Mouse (Mus musculus) embryonic facial prominence, embryonic 12.5 days (tissue): ENCODE data around the gene Hdac1. TPM values are rescaled to one million over a fixed set of nuclear protein-coding genes. Genes with fewer than 3 reads are reported as not detected.
A peak's percentile ranks its signal among the peaks of the same experiment; 100 is the strongest.

Experiments used
- ATAC-seq: fragments of 200-750 bp; cut with Nextera tagmentation; 2 replicates; pipeline ENCODE4 v1.8.0; 2017; ENCODE audit not compliant: insufficient number of reproducible peaks, insufficient read depth, low FRiP score, low TSS enrichment
- H3K27ac ChIP-seq: fragments of 300-500 bp; sonication (generic); 2 replicates; pipeline ENCODE4 v1.5.1; 2016; ENCODE audit warnings: mild to moderate bottlenecking
- H3K27me3 ChIP-seq: fragments of 300-500 bp; sonication (generic); 2 replicates; pipeline ENCODE4 v1.6.1; 2016; ENCODE audit warnings: mild to moderate bottlenecking, moderate library complexity
- H3K36me3 ChIP-seq: fragments of 300-500 bp; sonication (generic); 2 replicates; pipeline ENCODE4 v1.6.1; 2016; ENCODE audit warnings: mild to moderate bottlenecking
- H3K4me1 ChIP-seq: fragments of 300-500 bp; sonication (generic); 2 replicates; pipeline ENCODE4 v1.6.1; 2016
- H3K4me2 ChIP-seq: fragments of 300-500 bp; sonication (generic); replicated peaks from 2 replicates; pipeline ENCODE4 v1.6.1; 2016; ENCODE audit warnings: mild to moderate bottlenecking, moderate library complexity
- H3K4me3 ChIP-seq: fragments of 300-500 bp; sonication (generic); 2 replicates; pipeline ENCODE4 v1.5.1; 2016; ENCODE audit warnings: mild to moderate bottlenecking
- H3K9ac ChIP-seq: fragments of 300-500 bp; sonication (generic); 2 replicates; pipeline ENCODE4 v1.6.1; 2016; ENCODE audit warnings: mild to moderate bottlenecking, moderate library complexity
- H3K9me3 ChIP-seq: fragments of 300-500 bp; sonication (generic); 2 replicates; pipeline ENCODE4 v1.6.1; 2016; ENCODE audit warnings: mild to moderate bottlenecking, moderate library complexity
- WGBS: fragments of 180-500 bp; shearing (Covaris S2); methylation state at CpG from one replicate; pipeline ENCODE4 v1.1.7; 2016; 5-methylcytosine and 5-hydroxymethylcytosine counted together
- microRNA-seq: library from miRNA; unstranded; fragments of <30 nt; microRNA quantifications from one replicate; pipeline ENCODE4, GENCODE M21; 2017
- polyA plus RNA-seq: library from polyadenylated mRNA; unstranded; fragments of >200 nt; fragmentation: Nextera tagmentation; extraction: Ambion mirVana; gene quantifications from 2 replicates; pipeline ENCODE4 v1.2.1, GENCODE M21; 2016

The Hdac1 gene
- polyA plus RNA-seq, 1 experiment from 2014 or later = 246 TPM

DNA sequence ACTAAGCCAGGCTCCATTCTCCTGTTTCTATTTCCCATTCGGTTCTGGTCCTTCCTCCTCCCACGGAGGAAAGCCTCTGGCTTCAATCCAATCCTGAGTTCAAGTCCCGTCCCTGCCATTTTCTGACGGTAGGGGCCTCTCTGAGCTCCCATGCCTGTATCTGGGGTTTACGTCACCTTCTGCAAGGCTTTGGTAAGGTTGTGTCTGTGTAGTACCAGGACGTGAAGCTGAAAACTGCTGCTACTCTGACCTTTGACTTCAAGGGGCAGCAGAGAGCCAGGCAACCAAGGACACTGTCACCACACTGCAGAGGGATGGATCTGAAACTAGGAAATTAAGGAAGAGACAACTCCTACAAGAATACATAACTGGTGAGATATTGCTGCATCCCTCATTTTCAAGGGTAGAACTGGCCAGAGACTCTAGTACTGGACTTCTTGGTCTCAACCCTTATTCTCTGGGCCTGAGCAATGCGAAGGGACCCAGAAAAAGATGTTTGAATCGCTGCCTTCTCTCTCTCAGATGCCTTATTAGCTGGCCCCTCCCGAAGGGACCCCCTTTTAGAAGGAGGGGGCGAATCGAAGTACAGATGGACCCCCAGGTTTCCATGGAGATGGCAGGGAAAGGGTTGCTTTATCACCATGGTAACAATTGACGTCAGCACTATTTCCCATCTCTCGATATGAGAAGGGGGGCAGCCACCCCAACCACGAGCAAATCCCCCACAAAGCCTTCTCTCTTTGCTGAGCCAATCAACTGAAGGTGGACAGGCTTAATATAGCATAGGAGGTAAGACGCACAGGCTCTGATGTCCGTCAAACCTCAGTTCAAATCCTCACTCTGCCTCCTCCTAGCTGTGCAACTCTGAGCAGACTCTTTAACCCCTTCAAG is 46.6 kb downstream of the Hdac1 start:
- Histone ChIP-seq H3K9me3 (no peaks in the 10 kb centered on the region), H3K9ac (no peak overlapping the region), H3K4me1 (peaks cover 23% of the 10 kb centered on the region), H3K27ac (no peak overlapping the region), H3K4me3 (no peak overlapping the region), H3K27me3 (peaks cover 18% of the 10 kb centered on the region), H3K36me3 (no peaks in the 10 kb centered on the region), H3K4me2 (peak overlapping the region; percentile 2; the same call in 1 of the 2 replicates)
- WGBS = 35% methylated on average over 16 of the region's 16 CpGs
- ATAC-seq = no peak

DNA sequence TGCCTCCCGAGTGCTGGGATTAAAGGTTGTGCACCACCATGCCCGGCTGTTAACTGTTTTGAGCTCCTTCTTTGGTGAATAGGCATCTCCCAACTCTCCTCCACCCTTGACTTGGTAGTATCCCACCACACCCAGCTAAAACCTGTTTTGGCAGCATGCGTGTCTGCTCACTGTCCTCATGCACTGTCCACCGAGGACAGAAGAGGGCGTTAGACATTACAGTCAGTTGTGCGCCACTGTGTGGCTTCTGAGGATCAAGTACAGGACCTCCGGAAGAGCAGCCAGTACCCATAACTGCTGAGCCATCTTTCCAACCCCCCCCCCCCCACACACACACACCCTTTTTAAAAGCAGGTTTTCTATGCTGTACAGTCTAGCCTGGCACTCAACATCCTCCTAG is 47.8 kb downstream of the Hdac1 start:
- Histone ChIP-seq H3K9me3 (no peaks in the 10 kb centered on the region), H3K36me3 (no peaks in the 10 kb centered on the region), H3K9ac (no peak overlapping the region), H3K4me1 (peaks cover 26% of the 10 kb centered on the region), H3K4me2 (no peak overlapping the region), H3K27me3 (peaks cover 30% of the 10 kb centered on the region), H3K27ac (no peak overlapping the region), H3K4me3 (no peak overlapping the region)
- WGBS = 66% methylated on average over 7 of the region's 7 CpGs
- no peak for ATAC-seq

- no peak within 1 kb of the TSS for H3K27ac ChIP-seq
- H3K9me3 ChIP-seq = no peaks in the 10 kb centered on the region
- peaks cover 30% of the 10 kb centered on the region for H3K27me3 ChIP-seq
- peaks cover 29% of the 10 kb centered on the region for H3K36me3 ChIP-seq
- no peak; the same call in 1 of the 2 replicates for ATAC-seq
- H3K9ac ChIP-seq = peak within 1 kb of the TSS; percentile 31; the same call in 1 of the 2 replicates
- H3K4me2 ChIP-seq = peak within 1 kb of the TSS; percentile 62
- peak within 1 kb of the TSS; percentile 30 for H3K4me3 ChIP-seq
- peaks cover 17% of the 10 kb centered on the region for H3K4me1 ChIP-seq
- 3% methylated on average over 69 of the region's 70 CpGs for WGBS
Observed at GRCm38 (mm10) chr4:129490972-129491880, 51.3 kb downstream of the Hdac1 start, which contains the start of the genes Tssk3 and Fam229a. Tssk3 (minus strand) TSS chr4:129491022. Fam229a (plus strand) TSS chr4:129491190.

DNA sequence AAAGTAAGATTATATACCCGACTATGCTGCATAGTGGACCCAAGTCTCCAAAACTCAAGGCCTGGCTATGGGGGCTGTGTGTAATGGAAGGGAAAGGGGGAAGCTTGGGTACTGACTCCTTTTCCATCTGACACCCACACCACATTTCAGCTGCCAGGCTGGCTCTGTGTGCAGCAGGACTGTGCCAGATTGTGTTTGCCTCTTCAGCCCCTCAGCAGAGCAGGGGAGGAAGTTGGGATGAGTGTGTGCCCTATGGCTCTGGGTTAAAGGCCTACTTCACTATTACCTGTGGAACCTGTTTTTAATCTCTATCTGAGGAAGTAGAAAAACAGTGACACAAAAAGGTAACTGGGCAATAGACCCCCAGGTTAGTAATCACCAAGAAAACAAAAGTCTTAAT is 61.4 kb downstream of the Hdac1 start:
- ATAC-seq = no peak
- 79% methylated on average over 1 of the region's 1 CpGs for WGBS
- H3K9ac ChIP-seq = no peak overlapping the region
- H3K4me2 ChIP-seq = no peak overlapping the region
- H3K4me1 ChIP-seq = no peaks in the 10 kb centered on the region
- H3K27ac ChIP-seq = no peak overlapping the region
- H3K27me3 ChIP-seq = no peaks in the 10 kb centered on the region
- H3K4me3 ChIP-seq = no peak overlapping the region
- no peaks in the 10 kb centered on the region for H3K9me3 ChIP-seq
- peaks cover 79% of the 10 kb centered on the region for H3K36me3 ChIP-seq

DNA sequence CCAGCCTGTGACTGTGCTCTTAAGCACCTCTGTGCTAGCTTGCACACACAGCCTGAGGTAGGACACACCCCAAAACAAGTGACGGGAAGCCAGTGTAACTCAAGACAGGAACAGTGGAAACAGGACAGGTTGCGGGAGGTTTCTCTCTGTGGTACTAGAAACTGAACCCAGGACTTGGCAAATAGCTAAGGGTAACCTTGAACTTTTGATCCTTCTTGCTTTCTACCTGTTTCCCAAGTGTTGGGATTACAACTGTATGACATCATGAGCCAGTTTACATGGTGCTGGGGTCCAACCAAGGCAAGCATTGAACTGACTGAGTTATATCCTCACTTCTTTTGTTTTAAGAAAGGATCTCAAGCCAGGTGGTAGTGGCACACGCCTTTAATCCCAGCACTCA is 62.6 kb downstream of the Hdac1 start:
- no peak overlapping the region for H3K27ac ChIP-seq
- H3K4me2 ChIP-seq = no peak overlapping the region
- no peak for ATAC-seq
- 92% methylated on average over 3 of the region's 3 CpGs for WGBS
- peaks cover 76% of the 10 kb centered on the region for H3K36me3 ChIP-seq
- H3K4me3 ChIP-seq = no peak overlapping the region
- no peak overlapping the region for H3K9ac ChIP-seq
- no peaks in the 10 kb centered on the region for H3K27me3 ChIP-seq
- H3K9me3 ChIP-seq = no peaks in the 10 kb centered on the region
- H3K4me1 ChIP-seq = no peaks in the 10 kb centered on the region

DNA sequence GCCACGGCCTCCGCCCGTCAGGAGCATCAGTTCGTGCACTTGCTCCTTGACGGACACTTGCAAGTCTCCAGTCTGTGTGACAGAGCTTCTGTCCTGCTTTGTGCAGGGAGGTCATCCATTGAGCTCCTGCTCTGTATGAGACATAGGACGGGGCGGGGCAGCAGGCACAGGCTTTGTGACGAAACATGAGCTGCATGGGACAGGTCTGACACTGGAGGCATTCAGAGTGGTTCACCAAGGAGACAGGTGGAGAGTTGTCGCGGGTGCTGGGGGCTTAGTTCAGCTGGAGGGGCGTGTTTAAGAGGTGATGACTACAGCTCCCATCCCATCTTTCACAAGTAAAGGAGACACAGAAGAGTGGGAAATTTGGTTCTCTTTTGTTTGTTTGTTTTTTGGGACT is 66.5 kb downstream of the Hdac1 start:
- 87% methylated on average over 11 of the region's 11 CpGs for WGBS
- ATAC-seq = no peak
- no peak overlapping the region for H3K27ac ChIP-seq
- H3K9me3 ChIP-seq = no peaks in the 10 kb centered on the region
- H3K27me3 ChIP-seq = no peaks in the 10 kb centered on the region
- peaks cover 82% of the 10 kb centered on the region for H3K36me3 ChIP-seq
- no peak overlapping the region for H3K4me2 ChIP-seq
- H3K4me3 ChIP-seq = no peak overlapping the region
- no peak overlapping the region for H3K9ac ChIP-seq
- H3K4me1 ChIP-seq = no peaks in the 10 kb centered on the region

Small RNA genes lying within 50 kb of the gene (microRNA-seq; reads per million reads assigned to microRNA genes)
- gene Mir8119 = not detected

Other genes with a start within 250 kb of the Hdac1 start
- gene Rbbp4, start 207.3 kb downstream of the Hdac1 start, polyA plus RNA-seq = 487 and 522 TPM in 2 replicates
- 38.9 and 43.7 TPM in 2 replicates for gene Zbtb8os, start 207.0 kb downstream of the Hdac1 start, polyA plus RNA-seq
- 9.9 and 10.8 TPM in 2 replicates for gene Zbtb8a, start 164.6 kb downstream of the Hdac1 start, polyA plus RNA-seq
- 3.5 TPM in 2 replicates for gene Zbtb8b, start 101.9 kb downstream of the Hdac1 start, polyA plus RNA-seq
- gene Bsdc1, start 81.1 kb downstream of the Hdac1 start, polyA plus RNA-seq = 28.5 and 29.2 TPM in 2 replicates
- gene Tssk3, start 51.7 kb downstream of the Hdac1 start, polyA plus RNA-seq = not detected in 2 replicates
- gene Fam229a, start 51.5 kb downstream of the Hdac1 start, polyA plus RNA-seq = 0.32 TPM in 1 of 2 replicates, not detected in the other
- gene Marcksl1, start 29.1 kb downstream of the Hdac1 start, polyA plus RNA-seq = 1,543 and 1,552 TPM in 2 replicates
- 10.8 and 12.6 TPM in 2 replicates for gene Lck, start 30.9 kb upstream of the Hdac1 start, polyA plus RNA-seq
- 3.6 and 5.1 TPM in 2 replicates for gene Fam167b, start 35.8 kb upstream of the Hdac1 start, polyA plus RNA-seq
- gene Eif3i, start 57.9 kb upstream of the Hdac1 start, polyA plus RNA-seq = 257 and 260 TPM in 2 replicates
- 180 TPM in 2 replicates for gene Tmem234, start 58.0 kb upstream of the Hdac1 start, polyA plus RNA-seq
- gene Dcdc2b, start 71.5 kb upstream of the Hdac1 start, polyA plus RNA-seq = 2.3 and 3.2 TPM in 2 replicates
- gene Iqcc, start 76.4 kb upstream of the Hdac1 start, polyA plus RNA-seq = 29.8 and 33.0 TPM in 2 replicates
- gene Ccdc28b, start 81.2 kb upstream of the Hdac1 start, polyA plus RNA-seq = 63.7 and 66.7 TPM in 2 replicates
- gene Txlna, start 98.4 kb upstream of the Hdac1 start, polyA plus RNA-seq = 100 TPM in 2 replicates
- gene Kpna6, start 130.1 kb upstream of the Hdac1 start, polyA plus RNA-seq = 14.4 and 15.3 TPM in 2 replicates
- 16.5 and 18.7 TPM in 2 replicates for gene Tmem39b, start 154.1 kb upstream of the Hdac1 start, polyA plus RNA-seq
- gene Khdrbs1, start 199.6 kb upstream of the Hdac1 start, polyA plus RNA-seq = 191 and 204 TPM in 2 replicates